Mouse (Mus musculus) bone marrow macrophage, adult 2 months (primary cell): ENCODE results near the gene Calhm3.

Experiments used
- CTCF ChIP-seq: IDR thresholded peaks from 2 replicates; pipeline ENCODE4 v1.5.1; 2012; ENCODE audit warnings: low read depth, mild to moderate bottlenecking, low read length, moderate library complexity
- POLR2A ChIP-seq: IDR thresholded peaks from 2 replicates; pipeline ENCODE4 v1.6.1; 2012; ENCODE audit warnings: mild to moderate bottlenecking, low read depth, low read length, borderline replicate concordance

DNA sequence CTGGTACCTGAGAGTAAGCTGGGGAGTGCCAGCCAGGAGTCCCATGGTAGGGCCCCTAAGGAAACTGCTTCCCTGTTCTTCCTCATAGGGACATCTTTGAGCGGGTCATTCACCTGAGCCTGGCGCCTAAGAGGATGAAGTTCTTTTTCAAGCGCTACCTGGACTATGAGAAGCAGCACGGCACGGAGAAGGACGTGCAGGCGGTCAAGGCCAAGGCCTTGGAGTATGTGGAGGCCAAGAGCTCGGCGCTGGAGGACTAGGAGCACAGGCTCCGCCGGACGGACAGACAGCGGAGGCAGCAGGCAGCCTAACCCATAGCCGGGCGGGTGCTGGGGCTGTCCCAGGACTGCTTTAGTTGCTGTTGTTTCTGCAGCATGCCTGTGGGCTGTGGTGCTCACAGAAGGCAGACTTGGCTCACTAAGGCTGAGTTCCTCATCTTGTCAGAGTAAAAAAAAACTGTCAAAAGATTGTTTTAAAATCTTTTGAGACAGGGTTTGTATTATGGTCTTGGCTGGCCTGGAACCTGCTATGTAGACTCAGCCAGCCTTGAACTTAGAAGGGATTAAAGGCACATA, 26.9 kb downstream of the Calhm3 start:
- TF ChIP-seq CTCF (no peak), POLR2A (no peak)
